Mouse (Mus musculus): ENCODE results near the gene Nav2. TPM values are rescaled to one million over a fixed set of nuclear protein-coding genes. Genes with fewer than 3 reads are reported as not detected.

Nav2 gene
- polyA plus RNA-seq, 1 experiment from 2014 or later: 28.1 TPM

DNA sequence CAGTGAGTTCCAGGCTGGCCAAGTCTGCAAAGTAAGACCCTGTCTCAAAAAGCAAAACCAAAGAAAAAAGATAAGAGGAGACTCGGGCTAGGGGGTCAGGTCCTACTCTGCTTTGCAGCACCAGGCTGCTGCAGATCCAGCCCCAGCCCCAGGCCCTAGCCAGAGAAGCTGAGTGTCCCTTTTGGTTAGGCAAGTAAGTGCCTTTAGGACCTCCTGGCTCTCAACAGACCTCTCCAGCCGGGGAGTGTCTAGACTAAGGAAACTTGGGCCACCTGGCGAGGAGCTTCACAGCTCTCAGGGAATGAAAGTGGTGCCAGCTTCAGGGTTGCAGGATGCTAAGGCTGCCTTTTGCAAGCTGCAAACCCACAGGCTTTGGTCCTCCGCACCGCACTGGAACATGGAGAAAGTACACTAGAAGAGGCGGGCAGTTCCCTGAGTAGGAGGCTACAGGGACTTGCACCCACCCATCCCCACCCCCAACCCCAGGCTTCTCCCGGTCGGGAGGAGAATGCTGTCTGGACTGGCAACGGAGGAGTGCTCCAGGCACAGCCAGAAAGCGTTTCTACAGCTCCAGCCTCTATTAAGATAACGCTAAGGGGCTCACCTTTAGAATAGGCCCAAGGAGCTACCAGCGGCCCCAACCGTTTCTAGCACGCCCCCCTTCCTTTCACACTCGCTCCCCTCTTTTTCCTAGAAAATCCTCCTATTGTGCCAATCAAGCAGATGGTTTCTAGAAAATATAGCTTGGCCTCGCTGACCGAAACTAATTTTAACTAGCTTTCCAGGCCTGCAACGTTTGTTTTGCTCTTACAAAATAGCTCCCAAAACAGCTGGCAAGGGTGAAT, 731.6 kb downstream of the Nav2 start:
- Histone ChIP-seq H3K9ac (no peak overlapping the region), H3K4me1 (replicated peaks) (peaks cover 13% of the 10 kb centered on the region), H3K36me3 (no peaks in the 10 kb centered on the region), H3K27me3 (replicated peaks) (peaks cover 68% of the 10 kb centered on the region), H3K27ac (ENCODE audit: poor library complexity, severe bottlenecking) (no peak overlapping the region), H3K4me2 (no peak overlapping the region), H3K4me3 (no peak overlapping the region), H3K9me3 (replicated peaks) (no peaks in the 10 kb centered on the region)
- no peak for ATAC-seq (ENCODE audit: insufficient number of reproducible peaks, low FRiP score)
- 17% methylated on average over 18 of the region's 18 CpGs for WGBS

DNA sequence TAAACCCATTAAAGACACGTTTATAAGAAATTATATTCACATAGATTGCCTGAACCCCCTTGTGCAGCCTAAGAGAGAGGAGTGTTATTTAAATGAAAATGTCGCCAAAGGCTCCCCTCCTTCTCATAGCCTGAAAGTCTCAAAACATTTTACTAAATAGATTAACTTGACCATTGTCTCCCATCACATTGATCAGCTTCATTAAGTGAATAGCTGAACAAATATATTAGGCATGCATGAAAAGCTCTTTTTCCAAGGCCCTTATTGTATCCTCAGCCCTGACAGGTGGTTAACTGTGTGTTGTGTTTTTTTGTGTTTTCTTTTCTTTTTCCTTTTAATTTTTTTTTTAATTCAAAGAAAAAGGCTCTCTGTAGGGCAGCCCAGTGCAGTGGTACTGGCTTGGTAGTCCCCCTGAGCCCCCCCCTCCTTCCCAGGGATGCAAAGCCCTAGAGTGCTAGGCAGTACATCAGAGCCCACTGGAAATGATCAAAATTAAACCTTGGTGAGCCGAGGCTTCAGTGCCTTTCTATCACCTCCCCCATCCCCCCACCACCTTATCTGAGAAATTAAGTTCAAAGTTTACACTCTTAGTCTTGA, 732.3 kb downstream of the Nav2 start:
- H3K4me3 ChIP-seq: no peak overlapping the region
- no peak overlapping the region for H3K9ac ChIP-seq
- ATAC-seq (ENCODE audit: insufficient number of reproducible peaks, low FRiP score): no peak
- no peak overlapping the region for H3K27ac ChIP-seq (ENCODE audit: poor library complexity, severe bottlenecking)
- H3K9me3 ChIP-seq (replicated peaks): peaks cover 3% of the 10 kb centered on the region; the same call in 1 of the 2 replicates
- H3K27me3 ChIP-seq (replicated peaks): peaks cover 60% of the 10 kb centered on the region
- no peak overlapping the region for H3K4me2 ChIP-seq
- H3K4me1 ChIP-seq (replicated peaks): peaks cover 10% of the 10 kb centered on the region; the same call in 1 of the 2 replicates
- no peaks in the 10 kb centered on the region for H3K36me3 ChIP-seq
- WGBS: 23% methylated on average over 3 of the region's 3 CpGs

Other genes starting within 250 kb of the Nav2 start
- gene Zdhhc13, start 119.7 kb upstream of the Nav2 start, polyA plus RNA-seq (2016; fragmentation: Nextera tagmentation; extraction: Ambion mirVana): 36.1 and 41.9 TPM in 2 replicates
- 1,088 and 1,135 TPM in 2 replicates for gene Csrp3, start 60.7 kb upstream of the Nav2 start, polyA plus RNA-seq (2016; fragmentation: Nextera tagmentation; extraction: Ambion mirVana)
- gene E2f8, start 27.1 kb upstream of the Nav2 start, polyA plus RNA-seq (2016; fragmentation: Nextera tagmentation; extraction: Ambion mirVana): 23.0 and 24.3 TPM in 2 replicates